Mouse (Mus musculus): ENCODE data around the gene Chrne.
A peak's percentile ranks its signal among the peaks of the same experiment; 100 is the strongest.

Gene Chrne

GRCm38 (mm10) chr11:70652029-70652883 lies 33.2 kb upstream of the Chrne start:
- DNase-seq (ENCODE audit: low spot score in 2 of 2) = no peak

GRCm38 (mm10) chr11:70651391-70651790 lies 32.4 kb upstream of the Chrne start:
- DNase-seq (ENCODE audit: low spot score in 2 of 2) = no peak

- no peak for DNase-seq (ENCODE audit: low spot score in 2 of 2)
Measured at GRCm38 (mm10) chr11:70650322-70651175, 31.5 kb upstream of the Chrne start.

- DNase-seq (ENCODE audit: low spot score in 2 of 2) = no peak
Measured at GRCm38 (mm10) chr11:70649185-70649734, 30.2 kb upstream of the Chrne start.

GRCm38 (mm10) chr11:70648512-70648911 lies 29.5 kb upstream of the Chrne start:
- DNase-seq (ENCODE audit: low spot score in 2 of 2) = no peak

- peak in 1 of 2 experiments; percentile 47 for DNase-seq (ENCODE audit: low spot score in 2 of 2)
Measured at GRCm38 (mm10) chr11:70647716-70648420, 28.9 kb upstream of the Chrne start.

- peak; percentile 95 to 97 for DNase-seq (ENCODE audit: low spot score in 2 of 2)
Measured at GRCm38 (mm10) chr11:70646691-70647650, 28.0 kb upstream of the Chrne start, which contains the start of the genes Rnf167 and Slc25a11. TSS of gene Rnf167 (plus strand) at chr11:70647235. TSS of gene Slc25a11 (minus strand) at chr11:70647479.

GRCm38 (mm10) chr11:70646259-70646555 lies 27.2 kb upstream of the Chrne start:
- DNase-seq (ENCODE audit: low spot score in 2 of 2) = no peak

- no peak for DNase-seq (ENCODE audit: low spot score in 2 of 2)
Measured at GRCm38 (mm10) chr11:70645461-70646258, 26.6 kb upstream of the Chrne start.

GRCm38 (mm10) chr11:70644564-70645103 lies 25.6 kb upstream of the Chrne start:
- DNase-seq (ENCODE audit: low spot score in 2 of 2) = no peak

GRCm38 (mm10) chr11:70643051-70643450 lies 24.0 kb upstream of the Chrne start:
- DNase-seq (ENCODE audit: low spot score in 2 of 2) = no peak

GRCm38 (mm10) chr11:70641241-70641640 lies 22.2 kb upstream of the Chrne start:
- no peak for DNase-seq (ENCODE audit: low spot score in 2 of 2)

- DNase-seq (ENCODE audit: low spot score in 2 of 2) = no peak
Measured at GRCm38 (mm10) chr11:70639976-70640375, 21.0 kb upstream of the Chrne start.

GRCm38 (mm10) chr11:70638714-70639278 lies 19.8 kb upstream of the Chrne start, which contains the start of gene Gp1ba:
TSS of gene Gp1ba (plus strand) at chr11:70639122.
- DNase-seq (ENCODE audit: low spot score in 2 of 2) = no peak

- DNase-seq (ENCODE audit: low spot score in 2 of 2) = no peak
Measured at GRCm38 (mm10) chr11:70638293-70638692, 19.3 kb upstream of the Chrne start.

GRCm38 (mm10) chr11:70637764-70638163 lies 18.7 kb upstream of the Chrne start:
- no peak for DNase-seq (ENCODE audit: low spot score in 2 of 2)

GRCm38 (mm10) chr11:70635601-70636000 lies 16.6 kb upstream of the Chrne start:
- no peak for DNase-seq (ENCODE audit: low spot score in 2 of 2)

- DNase-seq (ENCODE audit: low spot score in 2 of 2) = no peak
Measured at GRCm38 (mm10) chr11:70630129-70630528, 11.1 kb upstream of the Chrne start.

GRCm38 (mm10) chr11:70629557-70629956 lies 10.5 kb upstream of the Chrne start:
- DNase-seq (ENCODE audit: low spot score in 2 of 2) = no peak
